Mouse (Mus musculus) forebrain, embryonic 14.5 days (tissue): ENCODE data around the gene Tep1. TPM values are rescaled to one million over a fixed set of nuclear protein-coding genes. Genes with fewer than 3 reads are reported as not detected.
"Not testable (repeated sequence)": the region's sequence is repeated elsewhere in the genome, so short reads cannot be mapped to it uniquely, and the experiment has no call there.

ENCODE experiments used
- ATAC-seq: fragments of 200-750 bp; cut with Nextera tagmentation; 2 replicates; pipeline ENCODE4 v1.8.0; 2017; ENCODE audit warnings: mild to moderate bottlenecking, moderate library complexity
- DNase-seq: peaks from one replicate; pipeline ENCODE4 v3.0.0-alpha.2; 2015; ENCODE audit warnings: low spot score
- H3K27ac ChIP-seq: fragments of 300-500 bp; sonication (generic); 2 replicates; pipeline ENCODE4 v1.5.1; 2014; ENCODE audit warnings: low read depth, mild to moderate bottlenecking, control low read depth, low read length, moderate library complexity
- H3K27me3 ChIP-seq: fragments of 300-500 bp; sonication (generic); replicated peaks from 2 replicates; pipeline ENCODE4 v1.6.1; 2014; ENCODE audit warnings: low read length, control low read depth, mixed read lengths; ENCODE audit not compliant: control insufficient read depth, insufficient read depth
- H3K36me3 ChIP-seq: fragments of 300-500 bp; sonication (generic); 2 replicates; pipeline ENCODE4 v1.6.1; 2014; ENCODE audit warnings: low read length, control low read depth; ENCODE audit not compliant: control insufficient read depth, insufficient read depth
- H3K4me1 ChIP-seq: fragments of 300-500 bp; sonication (generic); 2 replicates; pipeline ENCODE4 v1.6.1; 2014; ENCODE audit warnings: antibody characterized with exemption, low read length, control low read depth; ENCODE audit not compliant: control insufficient read depth, insufficient read depth
- H3K4me2 ChIP-seq: fragments of 300-500 bp; sonication (generic); 2 replicates; pipeline ENCODE4 v1.6.1; 2014; ENCODE audit warnings: mild to moderate bottlenecking, control low read depth, low read length
- H3K4me3 ChIP-seq: fragments of 300-500 bp; sonication (generic); 2 replicates; pipeline ENCODE4 v1.5.1; 2014; ENCODE audit warnings: low read depth, low read length, control low read depth
- H3K9ac ChIP-seq: fragments of 300-500 bp; sonication (generic); 2 replicates; pipeline ENCODE4 v1.6.1; 2014; ENCODE audit warnings: mild to moderate bottlenecking, low read length, control low read depth, moderate library complexity
- H3K9me3 ChIP-seq: fragments of 300-500 bp; sonication (generic); replicated peaks from 2 replicates; pipeline ENCODE4 v1.6.1; 2016; ENCODE audit warnings: low read length, control low read depth, mixed read lengths; ENCODE audit not compliant: control insufficient read depth
- WGBS: fragments of 180-500 bp; shearing (Covaris S2); extraction: QIAGEN DNeasy Blood & Tissue Kit; methylation state at CpG from one replicate; pipeline ENCODE4 v1.1.7; 2014; 5-methylcytosine and 5-hydroxymethylcytosine counted together
- polyA plus RNA-seq: library from polyadenylated mRNA; unstranded; fragments of >200 nt; fragmentation: Nextera tagmentation; extraction: Ambion mirVana; gene quantifications from 2 replicates; pipeline ENCODE4 v1.2.1, GENCODE M21; 2014

Gene Tep1
- polyA plus RNA-seq, 1 experiment from 2014 or later: 1.3 TPM

DNA sequence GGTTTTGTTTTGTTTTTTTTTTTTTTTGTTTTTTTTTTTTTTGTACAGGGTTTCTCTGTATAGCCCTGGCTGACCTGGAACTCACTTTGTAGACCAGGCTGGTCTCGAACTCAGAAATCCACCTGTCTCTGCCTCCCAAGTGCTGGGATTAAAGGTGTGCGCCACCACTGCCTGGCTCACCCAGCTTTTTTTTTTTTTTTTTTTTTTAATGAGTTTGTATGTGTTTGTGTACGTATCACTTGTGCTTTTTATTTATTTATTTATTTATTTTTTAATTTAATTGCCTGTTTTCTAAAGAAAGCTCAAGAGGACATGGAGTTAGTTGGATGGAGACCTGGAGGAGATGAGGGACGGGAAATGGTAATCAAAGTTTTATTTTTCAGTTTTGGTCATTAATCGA, 63.9 kb downstream of the Tep1 start:
- H3K27ac ChIP-seq, H3K9me3 ChIP-seq, H3K27me3 ChIP-seq, H3K4me3 ChIP-seq, ATAC-seq, DNase-seq, H3K4me1 ChIP-seq, H3K36me3 ChIP-seq, H3K9ac ChIP-seq: not testable (repeated sequence)
- H3K4me2 ChIP-seq: peak overlapping the region; percentile 49; the same call in 1 of the 2 replicates
- WGBS: 90% methylated on average over 5 of the region's 5 CpGs

DNA sequence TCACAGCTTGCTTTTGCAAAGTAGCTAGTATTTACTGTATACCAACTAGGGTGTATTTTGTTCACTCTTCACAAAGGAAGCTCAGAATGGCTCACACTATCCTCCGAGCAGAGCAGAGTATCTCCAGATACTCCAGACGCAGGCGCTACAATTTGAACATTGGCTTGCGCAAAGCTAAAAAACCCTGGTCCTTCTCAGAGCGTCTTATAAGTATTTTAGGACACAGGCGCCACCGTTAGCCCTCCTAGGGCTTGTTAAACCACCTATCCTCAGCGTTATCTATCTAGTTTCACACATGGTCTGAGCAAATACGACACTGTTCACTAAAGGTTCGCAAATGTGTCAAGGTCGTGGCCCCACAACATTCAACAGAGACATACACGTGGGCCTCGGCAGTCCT, 65.7 kb downstream of the Tep1 start:
- ATAC-seq (no peak), DNase-seq (no peak)
- H3K9ac ChIP-seq: no peak overlapping the region
- H3K27ac ChIP-seq: no peak overlapping the region
- 77% methylated on average over 13 of the region's 13 CpGs for WGBS
- no peaks in the 10 kb centered on the region for H3K27me3 ChIP-seq
- H3K4me1 ChIP-seq: 0 out of 2 replicates have a peak, but pooled peaks cover 4% of the 10 kb centered on the region
- no peaks in the 10 kb centered on the region for H3K36me3 ChIP-seq
- no peak overlapping the region for H3K4me2 ChIP-seq
- no peak overlapping the region for H3K4me3 ChIP-seq
- H3K9me3 ChIP-seq: no peaks in the 10 kb centered on the region

DNA sequence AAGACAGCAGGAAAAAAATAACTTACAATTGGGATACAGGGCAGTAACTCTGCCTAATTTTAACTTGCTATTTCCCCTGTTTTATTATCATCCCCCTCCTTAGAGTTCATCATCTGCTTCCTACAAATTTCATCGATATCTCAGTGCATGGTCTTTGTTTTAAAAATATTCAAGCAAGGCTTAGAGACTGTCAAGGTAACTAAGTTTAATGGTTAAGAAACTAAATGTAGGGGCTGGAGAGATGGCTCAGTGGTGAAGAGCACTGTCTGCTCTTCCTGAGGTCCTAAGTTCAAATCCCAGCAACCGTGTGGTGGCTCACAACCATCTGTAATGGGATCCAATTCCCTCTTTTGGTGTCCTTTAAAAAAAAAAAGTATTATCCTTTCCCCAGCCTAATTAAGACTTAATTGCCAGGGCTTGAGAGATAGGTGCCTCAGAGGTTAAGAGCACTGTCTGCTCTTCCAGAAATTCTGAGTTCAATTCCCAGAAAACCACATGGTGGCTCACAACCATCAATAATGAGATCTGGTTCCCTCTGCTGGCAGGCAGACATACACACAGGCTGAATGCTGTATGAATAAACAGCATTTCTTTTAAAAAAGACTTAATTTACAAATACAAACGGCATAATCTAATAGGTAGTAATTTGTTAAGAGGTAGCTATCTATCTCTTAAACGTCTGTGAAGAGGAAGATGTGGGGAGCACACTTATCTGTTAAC, 67.4 kb downstream of the Tep1 start:
- 60% methylated on average over 4 of the region's 4 CpGs for WGBS
- DNase-seq: peak; percentile 49

DNA sequence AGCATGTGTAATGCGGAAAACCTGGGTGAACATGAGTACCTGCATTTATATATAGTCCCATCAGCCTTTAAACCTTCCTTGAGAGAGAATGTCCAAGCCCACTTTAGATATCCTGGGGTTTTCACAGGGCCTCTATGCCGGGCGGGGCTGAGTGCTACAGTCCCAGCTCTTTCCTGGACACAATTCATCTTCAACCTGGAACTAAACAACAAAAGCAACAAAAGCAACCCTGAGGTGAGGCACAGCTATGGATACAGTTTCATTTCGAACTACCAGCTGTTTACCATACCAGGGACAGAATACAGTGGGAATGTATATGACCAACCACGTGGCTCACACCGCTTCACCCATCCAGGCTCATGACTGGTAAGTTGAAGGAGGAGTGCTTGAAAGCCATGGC, 67.9 kb downstream of the Tep1 start:
- DNase-seq (no peak), ATAC-seq (no peak)
- Histone ChIP-seq H3K36me3 (no peaks in the 10 kb centered on the region), H3K4me3 (no peak overlapping the region), H3K4me2 (no peak overlapping the region), H3K9ac (no peak overlapping the region), H3K4me1 (no peaks in the 10 kb centered on the region), H3K27ac (no peak overlapping the region), H3K27me3 (no peaks in the 10 kb centered on the region), H3K9me3 (no peaks in the 10 kb centered on the region)
- WGBS: 91% methylated on average over 6 of the region's 6 CpGs

More for the DNA sequence above, 67.4 kb downstream of the Tep1 start:
- Histone ChIP-seq H3K9me3 (no peaks in the 10 kb centered on the region), H3K9ac (no peak overlapping the region), H3K27me3 (no peaks in the 10 kb centered on the region), H3K4me1 (no peaks in the 10 kb centered on the region), H3K27ac (no peak overlapping the region), H3K4me2 (no peak overlapping the region), H3K4me3 (no peak overlapping the region), H3K36me3 (no peaks in the 10 kb centered on the region)
- no peak for ATAC-seq

DNA sequence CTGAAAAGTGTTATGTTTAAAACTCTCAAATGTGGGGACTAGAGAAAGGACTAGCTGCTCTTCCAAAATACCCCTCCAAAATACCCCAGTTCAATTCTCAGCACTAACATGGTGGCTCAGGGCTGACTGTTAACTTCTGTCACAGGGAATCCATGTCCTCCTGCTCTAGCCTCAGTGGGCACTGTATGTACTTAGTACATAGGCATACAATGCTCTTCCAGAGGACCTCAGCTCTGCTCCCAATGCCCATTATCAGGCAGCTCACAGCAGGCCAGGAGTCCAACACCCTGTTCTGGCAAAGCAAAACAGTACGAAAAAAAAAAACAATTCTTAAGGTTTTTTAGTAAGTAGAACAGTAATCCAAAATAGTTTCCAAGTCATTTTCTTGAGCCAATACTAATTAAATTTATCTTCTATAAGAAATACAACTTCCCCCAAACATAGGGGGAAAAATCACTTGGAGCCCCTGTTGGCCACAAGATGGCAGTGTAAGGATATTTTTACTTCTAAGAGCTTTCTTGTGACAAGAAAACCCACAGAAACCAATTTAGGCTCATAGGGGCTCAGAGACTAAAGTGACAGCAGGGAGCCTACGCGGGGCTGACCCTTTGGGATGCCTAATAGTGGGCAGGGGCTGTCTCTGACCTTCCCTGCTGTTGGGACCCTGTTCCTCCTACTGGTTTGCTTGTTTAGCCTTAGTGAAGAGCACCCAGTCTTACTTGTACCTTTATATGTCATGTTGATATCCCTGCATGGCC, 70.7 kb downstream of the Tep1 start:
- Histone ChIP-seq H3K36me3 (no peaks in the 10 kb centered on the region), H3K27me3 (no peaks in the 10 kb centered on the region), H3K4me1 (no peaks in the 10 kb centered on the region), H3K4me2 (no peak overlapping the region), H3K4me3 (no peak overlapping the region), H3K9ac (no peak overlapping the region), H3K27ac (no peak overlapping the region), H3K9me3 (no peaks in the 10 kb centered on the region)
- DNase-seq: peak; percentile 87
- 2% methylated on average over 3 of the region's 3 CpGs for WGBS
- ATAC-seq: 0 out of 2 replicates have a peak, but pooled peaks have one; percentile 52

DNA sequence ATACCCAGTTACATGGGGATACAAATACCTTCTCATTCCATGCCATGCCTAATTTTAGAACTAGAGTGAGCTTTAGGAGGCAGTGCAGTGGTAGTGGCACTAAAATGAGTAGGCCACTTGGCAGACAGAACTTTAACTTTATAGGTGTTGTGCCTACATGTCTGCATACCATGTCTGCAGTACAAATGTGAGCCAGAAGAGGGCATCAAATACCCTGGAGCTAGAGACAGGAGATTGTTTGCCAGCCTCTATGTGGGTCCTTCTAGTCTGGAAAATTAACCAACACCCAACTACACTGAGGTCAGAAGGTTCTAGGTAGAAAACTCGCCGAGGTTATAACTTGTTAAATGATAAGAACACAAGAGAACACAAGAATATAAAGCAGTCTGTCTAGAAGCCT, 71.8 kb downstream of the Tep1 start:
- DNase-seq (peak; percentile 25), ATAC-seq (no peak)
- no peak overlapping the region for H3K9ac ChIP-seq
- H3K27me3 ChIP-seq: no peaks in the 10 kb centered on the region
- H3K4me2 ChIP-seq: no peak overlapping the region
- no peaks in the 10 kb centered on the region for H3K36me3 ChIP-seq
- no peaks in the 10 kb centered on the region for H3K4me1 ChIP-seq
- no peak overlapping the region for H3K27ac ChIP-seq
- no peaks in the 10 kb centered on the region for H3K9me3 ChIP-seq
- H3K4me3 ChIP-seq: no peak overlapping the region
- 66% methylated on average over 2 of the region's 2 CpGs for WGBS

DNA sequence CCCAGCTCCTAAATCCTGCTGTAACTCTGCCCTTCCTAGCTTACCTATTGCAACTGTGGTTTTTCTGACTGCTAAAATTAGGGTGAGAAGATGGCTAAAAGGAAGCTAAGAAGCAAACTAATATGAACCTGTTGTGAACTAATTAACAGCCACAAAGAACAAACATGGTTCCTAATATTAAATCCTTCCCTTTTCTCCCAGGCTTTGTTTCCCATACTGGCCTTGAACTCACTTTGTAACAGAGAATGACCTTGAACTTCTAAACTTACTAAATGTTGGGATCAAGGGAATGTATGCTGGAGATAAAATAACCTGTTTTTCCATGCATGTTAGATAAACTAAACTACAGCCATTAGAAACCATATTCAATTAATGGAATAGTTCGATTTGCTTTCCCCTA, 73.9 kb downstream of the Tep1 start:
- no peak overlapping the region for H3K9ac ChIP-seq
- no peaks in the 10 kb centered on the region for H3K4me1 ChIP-seq
- H3K9me3 ChIP-seq: no peaks in the 10 kb centered on the region
- no peaks in the 10 kb centered on the region for H3K36me3 ChIP-seq
- ATAC-seq: no peak
- no peak overlapping the region for H3K4me2 ChIP-seq
- 79% methylated on average over 1 of the region's 1 CpGs for WGBS
- DNase-seq: no peak
- H3K27ac ChIP-seq: no peak overlapping the region
- H3K27me3 ChIP-seq: no peaks in the 10 kb centered on the region
- no peak overlapping the region for H3K4me3 ChIP-seq

DNA sequence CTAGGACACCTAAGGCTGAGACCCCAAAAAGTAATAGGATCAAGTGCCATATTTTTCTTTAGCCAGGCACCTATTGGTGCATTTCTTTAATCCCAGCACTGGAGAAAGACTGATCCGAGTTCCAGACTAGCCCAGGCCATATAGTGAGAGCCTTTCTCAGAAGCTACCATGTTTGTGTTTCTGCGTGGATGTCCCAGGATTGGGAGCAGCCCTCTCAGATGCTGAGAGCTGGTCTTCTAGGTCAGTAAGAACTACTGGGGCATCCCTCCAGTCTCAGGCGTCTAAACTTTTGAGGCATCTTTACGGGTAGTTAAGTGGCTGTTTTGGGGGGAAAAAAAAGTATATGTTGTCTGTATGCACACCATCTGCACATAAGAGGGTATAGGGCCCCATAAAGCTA, 74.4 kb downstream of the Tep1 start:
- H3K9me3 ChIP-seq: no peaks in the 10 kb centered on the region
- no peaks in the 10 kb centered on the region for H3K27me3 ChIP-seq
- H3K4me1 ChIP-seq: no peaks in the 10 kb centered on the region
- H3K36me3 ChIP-seq: no peaks in the 10 kb centered on the region
- H3K4me2 ChIP-seq: no peak overlapping the region
- no peak for ATAC-seq
- no peak overlapping the region for H3K27ac ChIP-seq
- no peak for DNase-seq
- H3K9ac ChIP-seq: no peak overlapping the region
- WGBS: 81% methylated on average over 4 of the region's 4 CpGs
- H3K4me3 ChIP-seq: no peak overlapping the region
